ENCODE assay signal across 8 mouse cellular contexts in genomic region chr10:91171455-91172328, GRCm38 (mm10). TPM values are rescaled to one million over a fixed set of nuclear protein-coding genes. Genes with fewer than 3 reads are reported as not detected.
DNase-seq lines count a peak whose midpoint lies in the region; TF ChIP-seq lines count a peak whose summit lies in the region.

No protein-coding gene starts in this region.

- peak; percentile 83 for DNase-seq in adipocyte (ENCODE audit: low spot score)
- DNase-seq in gastrocnemius, adult 8-10 months (ENCODE audit: low spot score in 2 of 2) = peak; percentile 89 to 91
- DNase-seq in induced T-regulatory cell, adult 2 months (ENCODE audit: low read depth) = peak; percentile 95
- peak; percentile 73 to 93 for DNase-seq in left cerebral cortex, adult 9 months (ENCODE audit: low spot score in 2 of 2)
- DNase-seq in right cerebral cortex, adult 2 months (ENCODE audit: low spot score in 2 of 2) = peak; percentile 88 to 95
- DNase-seq in urinary bladder, postnatal 14 days (ENCODE audit: low spot score) = peak; percentile 90

- TF ChIP-seq CTCF in cortical plate, adult 2 months (IDR thresholded peaks at IDR 0.05; ENCODE audit: extremely low read depth, insufficient read depth, low read length) = no peak

- H3K4me1 ChIP-seq in cortical plate, adult 2 months (ENCODE audit: control insufficient read depth, insufficient read depth, low read length) = no peaks in the 10 kb centered on the region; the same call in 1 of the 2 replicates
- peaks cover 40% of the 10 kb centered on the region for H3K4me1 ChIP-seq in megakaryocyte, embryonic 14.5 days

- H3K36me3 ChIP-seq in megakaryocyte, embryonic 14.5 days (replicated peaks; ENCODE audit: low read length) = no peaks in the 10 kb centered on the region

- H3K4me3 ChIP-seq in cortical plate, adult 2 months (ENCODE audit: insufficient read depth, low read length) = peak overlapping the region; percentile 80
- H3K4me3 ChIP-seq in megakaryocyte, embryonic 14.5 days (replicated peaks) = peak overlapping the region; percentile 99

- TF ChIP-seq POLR2A in cortical plate, adult 2 months (IDR thresholded peaks at IDR 0.05; ENCODE audit: extremely low read depth, insufficient read depth, low read length) = peak; percentile 57; the same call in 1 of the 2 replicates

- no peaks in the 10 kb centered on the region for H3K27me3 ChIP-seq in megakaryocyte, embryonic 14.5 days (replicated peaks)

- no peaks in the 10 kb centered on the region for H3K9me3 ChIP-seq in megakaryocyte, embryonic 14.5 days

- H3K27ac ChIP-seq in cortical plate, adult 2 months (ENCODE audit: insufficient read depth, low read length) = peak overlapping the region; percentile 96

RNA-seq across cellular contexts. Expression of gene Tmpo, which starts 9.4 kb away (rescaled TPM):
- 32.5 and 32.8 TPM in 2 replicates for polyA plus RNA-seq in cortical plate, adult 2 months (2012; rRNA removed)
- 10 to 100 TPM; 47.8 to 71.6 (median 53.8) TPM for total RNA-seq in gastrocnemius, adult 8-10 months (2022)
- 25.4 and 51.4 TPM in 2 replicates for polyA plus RNA-seq in megakaryocyte, embryonic 14.5 days (2012; ENCODE audit: insufficient read depth, low replicate concordance)

RNA-seq across cellular contexts. Expression of gene Slc25a3, which starts 47.8 kb away (rescaled TPM):
- polyA plus RNA-seq in cortical plate, adult 2 months (2012; rRNA removed) = 598 and 611 TPM in 2 replicates
- total RNA-seq in gastrocnemius, adult 8-10 months (2022) = 1,000 to 10,000 TPM; 1,088 to 1,186 (median 1,135) TPM
- polyA plus RNA-seq in megakaryocyte, embryonic 14.5 days (2012; ENCODE audit: insufficient read depth, low replicate concordance) = 253 and 281 TPM in 2 replicates

Comparison
In these comparisons a context has a peak if more than half of its experiments do, and no peak if none do; other contexts are left out.
1. Peak in every context shown above with its lines: DNase-seq, H3K4me3 ChIP-seq and H3K27ac ChIP-seq.